ENCODE assay signal across 19 mouse cellular contexts in the genomic region with DNA sequence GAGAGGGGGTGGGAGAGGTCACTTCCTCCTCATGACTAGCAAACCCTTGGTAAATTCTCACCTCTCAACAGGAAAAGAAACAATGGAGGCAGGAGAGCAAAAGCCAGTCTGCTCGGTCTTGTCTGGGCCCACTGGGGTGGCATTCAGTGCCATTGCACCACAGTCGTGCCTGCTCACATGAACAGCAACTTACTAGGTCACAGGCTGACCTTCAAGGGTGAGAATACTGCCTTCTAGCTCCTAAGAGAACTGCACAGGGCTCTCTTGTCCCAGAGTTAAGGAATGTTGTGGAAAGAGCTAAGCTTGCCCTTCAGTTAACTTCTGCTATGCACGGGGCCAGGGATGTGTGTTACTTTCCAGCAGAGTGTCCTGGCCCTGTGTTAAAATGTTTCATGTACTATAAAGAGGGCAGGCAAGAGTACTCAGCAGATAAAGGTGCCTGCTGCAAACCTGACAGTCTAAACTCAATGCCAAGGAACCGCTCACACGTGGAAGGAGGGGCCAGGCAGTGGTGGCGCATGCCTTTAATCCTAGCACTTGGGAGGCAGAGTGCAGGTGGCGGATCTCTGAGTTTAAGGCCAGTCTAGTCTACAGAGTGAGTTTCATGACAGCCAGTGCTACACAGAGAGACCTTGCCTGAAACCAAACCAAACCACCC. TPM values are rescaled to one million over a fixed set of nuclear protein-coding genes. Genes with fewer than 3 reads are reported as not detected.
DNase-seq lines count a peak whose midpoint lies in the region; ATAC-seq lines count a peak whose summit lies in the region.
"Had no signal": no experiment of that assay in that cellular context is flagged by ENCODE, and none has a peak within 500 bp of the region (broad histone marks: within the 10 kb centered on the region; RNA-seq: fewer than 3 reads in every experiment).

No protein-coding gene starts in this region.

- H3K27me3 ChIP-seq in kidney, embryonic 14.5 days (ENCODE audit: control insufficient read depth, insufficient read depth, low read length), result no peaks in the 10 kb centered on the region
- H3K27me3 ChIP-seq in embryonic facial prominence, embryonic 10.5 days (replicated peaks; ENCODE audit: low read depth, poor library complexity, severe bottlenecking), result no peaks in the 10 kb centered on the region
- H3K27me3 ChIP-seq in limb, embryonic 11.5 days (ENCODE audit: control insufficient read depth, insufficient read depth, low read length), result no peaks in the 10 kb centered on the region
- H3K27me3 ChIP-seq: hindbrain, embryonic 12.5 days; neural tube, embryonic 13.5 days had no signal

- intact Hi-C loops in heart, postnatal 14 days (cut with DNase I), result loop anchor here (5.0 kb wide), 1 partner anchor 43 kb away; no protein-coding TSS in a partner anchor

- WGBS in kidney, embryonic 14.5 days, result 47% methylated on average over 7 of the region's 7 CpGs
- 48% methylated on average over 7 of the region's 7 CpGs for whole genome bisulfite sequencing in embryonic facial prominence, embryonic 10.5 days
- WGBS in limb, embryonic 11.5 days, result 44% methylated on average over 7 of the region's 7 CpGs

- 0 out of 2 replicates have a peak, but pooled peaks cover 5% of the 10 kb centered on the region for H3K4me1 ChIP-seq in kidney, embryonic 14.5 days (ENCODE audit: control insufficient read depth, insufficient read depth, low read length)
- H3K4me1 ChIP-seq in embryonic facial prominence, embryonic 10.5 days, result peaks cover 18% of the 10 kb centered on the region
- H3K4me1 ChIP-seq in limb, embryonic 11.5 days (ENCODE audit: control insufficient read depth, insufficient read depth, low read length), result 0 out of 2 replicates have a peak, but pooled peaks cover 2% of the 10 kb centered on the region
- H3K4me1 ChIP-seq: hindbrain, embryonic 12.5 days had no signal

- no peak for ATAC-seq in kidney, embryonic 14.5 days (ENCODE audit: low FRiP score, low TSS enrichment)
- no peak for ATAC-seq in limb, embryonic 11.5 days (ENCODE audit: insufficient number of reproducible peaks, low FRiP score, low TSS enrichment, low read depth)
- ATAC-seq: forebrain, embryonic 16.5 days had no signal

- no peak overlapping the region for H3K9ac ChIP-seq in kidney, embryonic 14.5 days (ENCODE audit: low read depth, low read length)
- 0 out of 2 replicates have a peak overlapping the region, but pooled peaks have one; percentile 27 for H3K9ac ChIP-seq in limb, embryonic 11.5 days (ENCODE audit: low read length)
- H3K9ac ChIP-seq: hindbrain, embryonic 12.5 days; lung, embryonic 14.5 days; neural tube, embryonic 13.5 days had no signal

- H3K27ac ChIP-seq in kidney, embryonic 14.5 days (ENCODE audit: low read depth, low read length), result no peak overlapping the region
- peak overlapping the region; percentile 19 for H3K27ac ChIP-seq in embryonic facial prominence, embryonic 10.5 days (replicated peaks)
- H3K27ac ChIP-seq in limb, embryonic 11.5 days (replicated peaks; ENCODE audit: low read depth, low read length), result no peak overlapping the region; the same call in 1 of the 2 replicates
- H3K27ac ChIP-seq: hindbrain, embryonic 12.5 days; neural tube, embryonic 13.5 days had no signal

- H3K4me2 ChIP-seq in kidney, embryonic 14.5 days (replicated peaks; ENCODE audit: low read depth, low read length), result no peak overlapping the region
- H3K4me2 ChIP-seq in limb, embryonic 11.5 days (ENCODE audit: low read depth, severe bottlenecking), result no peak overlapping the region
- H3K4me2 ChIP-seq: hindbrain, embryonic 12.5 days; lung, embryonic 14.5 days; neural tube, embryonic 13.5 days had no signal

- peaks cover 28% of the 10 kb centered on the region for H3K36me3 ChIP-seq in kidney, embryonic 14.5 days (ENCODE audit: control insufficient read depth, insufficient read depth, low read length)
- H3K36me3 ChIP-seq in embryonic facial prominence, embryonic 10.5 days (replicated peaks), result peaks cover 39% of the 10 kb centered on the region
- peaks cover 8% of the 10 kb centered on the region for H3K36me3 ChIP-seq in limb, embryonic 11.5 days (ENCODE audit: control insufficient read depth, insufficient read depth, low read length)

- peak; percentile 28 to 29 for DNase-seq in heart, adult 18-20 months
- no peak for DNase-seq in heart, postnatal 14 days
- peak; percentile 44 for DNase-seq in kidney, adult 9 months
- no peak for DNase-seq in embryonic facial prominence, embryonic 10.5 days (ENCODE audit: low spot score)
- DNase-seq in limb, embryonic 11.5 days (ENCODE audit: low spot score), result no peak
- DNase-seq in cerebellum, postnatal 4 days (ENCODE audit: low spot score in 2 of 2), result no peak
- DNase-seq: B cell, adult 2 months; cerebellum, adult 18-20 months; gastrocnemius, postnatal 10 days; layer of hippocampus, postnatal 36 days; liver; lung, embryonic 14.5 days; right cerebral cortex, postnatal 4 days; thymus, postnatal 25 days had no signal

- H3K4me3 ChIP-seq in kidney, embryonic 14.5 days (ENCODE audit: low read length), result no peak overlapping the region
- no peak overlapping the region for H3K4me3 ChIP-seq in embryonic facial prominence, embryonic 10.5 days
- H3K4me3 ChIP-seq in limb, embryonic 11.5 days (ENCODE audit: low read depth, low read length), result no peak overlapping the region
- H3K4me3 ChIP-seq: hindbrain, embryonic 12.5 days; neural tube, embryonic 13.5 days had no signal

- H3K9me3 ChIP-seq in kidney, embryonic 14.5 days (ENCODE audit: control insufficient read depth, low read length), result no peaks in the 10 kb centered on the region
- H3K9me3 ChIP-seq in embryonic facial prominence, embryonic 10.5 days, result no peaks in the 10 kb centered on the region
- no peaks in the 10 kb centered on the region; the same call in 1 of the 2 replicates for H3K9me3 ChIP-seq in limb, embryonic 11.5 days (ENCODE audit: control insufficient read depth, low read length)
- H3K9me3 ChIP-seq: hindbrain, embryonic 12.5 days; neural tube, embryonic 13.5 days had no signal

RNA-seq across cellular contexts. Expression of gene Rpl26, which starts 7.6 kb away (rescaled TPM):
- 100 to 1,000 TPM; 679 to 731 TPM for total RNA-seq in heart, adult 18-20 months (2021)
- total RNA-seq in heart, postnatal 14 days (2021), result 100 to 1,000 TPM; 607 to 680 TPM
- polyA plus RNA-seq in kidney, embryonic 14.5 days (2014; fragmentation: Nextera tagmentation; extraction: Ambion mirVana), result 1,184 and 1,677 TPM in 2 replicates
- polyA plus RNA-seq in embryonic facial prominence, embryonic 10.5 days (2016; fragmentation: Nextera tagmentation; extraction: Ambion mirVana), result 1,085 and 1,128 TPM in 2 replicates
- 1,145 and 1,149 TPM in 2 replicates for polyA plus RNA-seq in limb, embryonic 11.5 days (2014; fragmentation: Nextera tagmentation; extraction: Ambion mirVana)

RNA-seq across cellular contexts. Expression of gene Odf4, which starts 17.9 kb away (rescaled TPM):
- not detected for total RNA-seq in heart, adult 18-20 months (2021)
- not detected for total RNA-seq in heart, postnatal 14 days (2021)
- not detected in 2 replicates for polyA plus RNA-seq in kidney, embryonic 14.5 days (2014; fragmentation: Nextera tagmentation; extraction: Ambion mirVana)
- polyA plus RNA-seq in embryonic facial prominence, embryonic 10.5 days (2016; fragmentation: Nextera tagmentation; extraction: Ambion mirVana), result not detected in 2 replicates
- polyA plus RNA-seq in limb, embryonic 11.5 days (2014; fragmentation: Nextera tagmentation; extraction: Ambion mirVana), result not detected in 2 replicates
- total RNA-seq: gastrocnemius, postnatal 10 days; layer of hippocampus, postnatal 36 days; megakaryocyte, adult 5-6 weeks had no signal
- polyA plus RNA-seq: hindbrain, embryonic 12.5 days; lung, embryonic 14.5 days had no signal

RNA-seq across cellular contexts. Expression of gene Rnf222, which starts 20.6 kb away (rescaled TPM):
- total RNA-seq in heart, adult 18-20 months (2021), result under 1 TPM; 0.15 to 0.21 TPM
- under 1 TPM in 1 of 2 experiments, not detected in 1; 0.15 TPM for total RNA-seq in heart, postnatal 14 days (2021)
- 0.05 and 0.06 TPM in 2 replicates for polyA plus RNA-seq in kidney, embryonic 14.5 days (2014; fragmentation: Nextera tagmentation; extraction: Ambion mirVana)
- polyA plus RNA-seq in embryonic facial prominence, embryonic 10.5 days (2016; fragmentation: Nextera tagmentation; extraction: Ambion mirVana), result not detected in 2 replicates
- polyA plus RNA-seq in limb, embryonic 11.5 days (2014; fragmentation: Nextera tagmentation; extraction: Ambion mirVana), result not detected in 2 replicates
- total RNA-seq: gastrocnemius, postnatal 10 days; layer of hippocampus, postnatal 36 days; megakaryocyte, adult 5-6 weeks had no signal
- polyA plus RNA-seq: forebrain, embryonic 16.5 days; hindbrain, embryonic 12.5 days; neural tube, embryonic 13.5 days had no signal

RNA-seq across cellular contexts. Expression of gene Ndel1, which starts 37.3 kb away (rescaled TPM):
- total RNA-seq in heart, adult 18-20 months (2021), result 10 to 100 TPM; 61.2 to 64.3 TPM
- 10 to 100 TPM; 56.1 to 59.6 TPM for total RNA-seq in heart, postnatal 14 days (2021)
- polyA plus RNA-seq in kidney, embryonic 14.5 days (2014; fragmentation: Nextera tagmentation; extraction: Ambion mirVana), result 46.7 and 70.6 TPM in 2 replicates
- 56.5 and 57.4 TPM in 2 replicates for polyA plus RNA-seq in embryonic facial prominence, embryonic 10.5 days (2016; fragmentation: Nextera tagmentation; extraction: Ambion mirVana)
- polyA plus RNA-seq in limb, embryonic 11.5 days (2014; fragmentation: Nextera tagmentation; extraction: Ambion mirVana), result 53.2 and 57.8 TPM in 2 replicates

RNA-seq across cellular contexts. Expression of gene Arhgef15, which starts 48.3 kb away (rescaled TPM):
- total RNA-seq in heart, adult 18-20 months (2021), result 10 to 100 TPM; 20.6 to 23.5 TPM
- 10 to 100 TPM; 37.9 to 46.1 TPM for total RNA-seq in heart, postnatal 14 days (2021)
- 10.2 and 15.9 TPM in 2 replicates for polyA plus RNA-seq in kidney, embryonic 14.5 days (2014; fragmentation: Nextera tagmentation; extraction: Ambion mirVana)
- 8.9 and 9.2 TPM in 2 replicates for polyA plus RNA-seq in embryonic facial prominence, embryonic 10.5 days (2016; fragmentation: Nextera tagmentation; extraction: Ambion mirVana)
- polyA plus RNA-seq in limb, embryonic 11.5 days (2014; fragmentation: Nextera tagmentation; extraction: Ambion mirVana), result 6.7 and 7.7 TPM in 2 replicates

Comparison
In these comparisons a context has a peak if more than half of its experiments do, and no peak if none do; other contexts are left out.
1. DNase-seq: peak in heart, adult 18-20 months (2 of 2) and kidney, adult 9 months (single experiment); none in heart, postnatal 14 days (0 of 2), embryonic facial prominence, embryonic 10.5 days (single experiment), limb, embryonic 11.5 days (single experiment) and cerebellum, postnatal 4 days (0 of 2).